Mouse (Mus musculus) mature B cell (primary cell): ENCODE results near the gene Gckr.

Experiments used
- in situ Hi-C: fragments of 300-500 bp; cut with MboI; formaldehyde crosslinking; loops from 2 replicates; pipeline ENCODE4 v1.14.3; 2019

The Gckr gene

GRCm38 (mm10) chr5:31297047-31297757, at the start of gene Gckr:
Gckr (plus strand) TSS chr5:31297443.
- in situ Hi-C loops = no loop called here

- in situ Hi-C loops = no loop called here
Observed at GRCm38 (mm10) chr5:31250716-31251115, 46.5 kb upstream of the Gckr start.

GRCm38 (mm10) chr5:31251541-31252101, 45.6 kb upstream of the Gckr start, which contains the start of gene Krtcap3:
Krtcap3 (plus strand) TSS chr5:31251691.
- in situ Hi-C loops = no loop called here

DNA sequence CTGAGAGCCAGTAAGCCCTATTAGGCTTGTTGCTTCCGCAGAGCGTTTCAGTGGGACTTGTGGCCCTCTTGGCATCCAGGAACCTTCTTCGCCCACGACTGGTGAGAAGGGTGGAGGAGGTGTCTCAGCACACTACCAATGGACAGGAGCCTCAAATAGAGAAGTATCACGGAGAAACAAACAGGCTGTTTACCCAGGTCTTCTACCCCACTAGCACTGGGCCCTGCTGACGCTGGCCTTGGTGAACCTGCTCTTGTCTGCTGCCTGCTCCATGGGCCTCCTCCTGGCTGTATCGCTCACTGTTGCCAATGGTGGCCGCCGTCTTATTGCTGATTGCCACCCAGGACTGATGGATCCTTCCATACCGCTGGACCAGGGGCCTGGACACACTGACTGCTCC, 45.1 kb upstream of the Gckr start:
- in situ Hi-C loops = no loop called here

DNA sequence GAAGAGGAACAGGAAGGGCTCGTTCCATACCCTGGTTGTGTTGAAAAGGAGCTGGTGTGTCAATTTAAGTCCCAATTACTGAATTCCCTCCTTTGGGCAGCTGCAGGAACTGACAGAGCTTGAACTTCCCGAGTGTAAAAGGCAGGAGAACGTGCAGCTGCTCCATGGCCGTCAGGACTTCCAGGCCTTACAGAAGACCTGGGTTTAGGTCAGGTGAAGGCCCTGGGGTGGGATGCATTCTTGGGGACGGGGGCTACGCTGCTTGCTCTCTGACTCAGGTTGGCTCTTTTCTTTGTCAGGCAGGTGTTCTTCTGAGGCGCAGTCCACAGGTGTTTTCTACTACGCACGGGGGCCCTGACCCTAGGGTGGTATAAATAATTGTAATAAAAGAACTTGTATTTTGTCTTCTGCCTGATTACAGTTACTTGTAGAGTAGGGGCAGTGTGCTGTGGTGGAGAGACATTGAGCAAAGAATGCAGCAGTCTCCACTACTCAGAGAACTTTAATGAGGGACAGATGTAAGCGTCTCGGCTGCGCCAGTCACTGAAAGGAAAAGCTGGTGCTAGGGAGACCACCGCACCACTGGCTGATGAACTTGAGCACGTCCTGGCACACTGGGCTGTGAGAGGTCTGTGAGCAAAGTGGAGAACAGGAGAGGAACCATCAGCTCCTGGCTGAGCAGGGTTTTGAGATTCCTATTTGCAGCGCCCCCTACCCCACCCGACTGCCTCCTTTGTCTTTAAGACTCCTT, 44.3 kb upstream of the Gckr start:
- in situ Hi-C loops = no loop called here

DNA sequence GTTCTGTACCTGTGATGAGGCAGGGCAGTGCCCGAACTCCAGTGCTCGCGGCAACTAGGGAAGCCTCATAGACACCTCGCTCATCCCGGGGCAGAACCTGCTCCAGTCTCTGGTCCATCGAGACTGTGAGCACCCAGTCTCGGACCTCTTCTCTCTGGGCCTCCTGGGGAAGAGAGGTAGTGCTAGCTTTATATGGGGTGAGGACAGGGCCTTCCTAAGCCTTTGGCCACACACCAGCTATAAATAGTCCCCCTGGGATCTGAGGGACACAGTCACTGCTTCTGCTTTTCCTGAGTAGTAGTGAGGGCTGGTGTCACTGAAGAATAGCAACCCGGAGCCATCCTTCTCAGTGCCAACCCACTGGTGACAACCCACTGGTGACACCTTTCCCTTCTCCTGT, 43.4 kb upstream of the Gckr start:
- in situ Hi-C loops = no loop called here

DNA sequence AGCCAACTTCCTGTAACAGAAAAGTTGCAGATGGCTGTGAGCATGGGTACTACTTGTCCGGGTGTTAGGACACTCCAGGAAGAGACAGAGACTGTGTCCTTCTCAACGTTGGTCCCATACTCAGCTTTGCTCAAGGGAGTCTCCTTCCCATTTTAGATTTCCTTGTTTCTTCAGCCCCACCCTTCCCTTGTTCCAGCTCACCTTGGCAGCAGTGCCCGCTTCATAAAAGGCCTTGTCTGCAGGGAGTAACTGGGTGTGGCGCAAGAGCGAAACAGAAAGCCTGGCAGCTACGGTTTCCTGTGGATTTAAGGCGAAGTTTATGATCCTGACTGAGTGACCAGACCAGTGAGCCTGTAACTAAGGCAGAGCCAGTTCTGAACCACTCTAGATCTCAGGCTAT, 42.8 kb upstream of the Gckr start:
- in situ Hi-C loops = no loop called here

DNA sequence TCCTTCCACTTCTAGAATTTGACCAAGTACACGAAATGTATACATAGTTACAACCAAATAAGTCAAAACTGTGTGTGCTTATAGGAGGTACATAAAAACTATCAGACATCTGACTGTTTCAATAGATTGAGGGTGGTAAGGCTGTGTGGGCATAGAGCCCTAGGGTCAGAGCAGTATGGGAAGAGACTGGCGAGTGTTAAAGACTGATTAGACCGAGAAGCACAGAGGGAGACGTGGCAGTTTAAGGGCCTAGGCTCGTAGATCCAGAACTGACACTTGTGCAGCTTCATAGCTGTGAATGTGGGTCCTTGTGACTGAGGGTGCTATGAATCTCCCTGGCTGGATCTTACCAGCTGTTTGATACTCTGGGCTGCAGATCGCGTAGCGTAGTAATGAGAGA, 42.3 kb upstream of the Gckr start:
- in situ Hi-C loops = no loop called here

DNA sequence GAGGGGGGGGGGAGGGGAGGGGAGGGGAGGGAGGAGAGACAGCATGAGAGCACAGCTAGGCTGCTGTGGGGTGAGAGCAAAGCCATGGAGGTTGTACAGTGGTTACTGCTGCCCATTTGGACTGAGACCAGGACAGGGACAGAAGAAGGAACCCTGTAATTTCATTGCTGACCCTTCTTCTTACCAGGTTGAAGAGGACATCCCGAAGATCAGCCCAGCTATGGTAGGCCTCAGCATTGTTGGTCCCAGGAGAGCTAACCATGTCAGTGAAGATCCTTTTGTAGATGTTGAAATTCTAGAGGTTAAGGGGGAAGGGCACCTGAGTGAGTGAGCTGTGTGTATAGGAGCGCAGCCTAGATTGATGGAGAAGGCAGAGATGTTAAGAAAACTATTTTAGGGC, 41.9 kb upstream of the Gckr start:
- in situ Hi-C loops = no loop called here

- in situ Hi-C loops = no loop called here
Observed at GRCm38 (mm10) chr5:31255971-31256370, 41.3 kb upstream of the Gckr start.

DNA sequence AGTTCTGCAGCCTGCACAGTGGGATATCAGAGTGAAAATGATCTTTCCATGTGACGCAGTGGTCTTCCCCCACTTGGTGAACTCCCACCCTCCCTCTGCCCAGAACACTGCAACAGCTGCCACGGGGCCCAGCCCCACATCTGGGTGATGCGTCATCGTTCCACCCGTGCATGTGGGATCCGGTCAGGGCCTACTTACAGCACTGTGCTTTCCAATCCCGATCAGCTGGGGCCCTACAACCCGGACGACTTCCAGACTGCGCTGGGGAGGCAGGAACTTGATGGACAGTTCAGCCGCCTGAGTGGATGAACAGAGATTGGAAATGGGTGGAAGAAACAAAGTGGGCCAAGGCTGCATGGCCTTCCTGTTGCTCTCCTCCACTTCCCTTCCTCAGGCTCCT, 39.6 kb upstream of the Gckr start:
- in situ Hi-C loops = no loop called here

DNA sequence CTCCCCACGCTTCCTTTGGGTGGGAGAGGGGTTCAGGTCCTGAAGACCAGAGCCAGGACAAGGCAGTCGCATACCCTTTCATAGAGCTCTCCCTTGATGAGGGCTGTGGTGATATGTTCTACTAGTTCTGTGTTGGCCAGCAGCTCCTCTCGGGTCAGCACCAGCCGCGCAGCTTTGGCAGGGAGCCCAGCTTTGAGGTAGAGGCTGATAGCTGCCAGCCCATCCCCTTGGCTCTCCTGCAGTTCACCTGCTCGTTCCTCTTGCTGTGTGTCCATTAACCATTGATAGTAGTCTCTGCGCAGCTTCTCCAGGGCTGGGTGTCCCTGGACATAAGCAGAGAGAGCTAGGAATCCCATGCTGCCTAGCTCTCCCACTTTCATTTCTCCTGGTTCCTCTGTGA, 31.1 kb upstream of the Gckr start:
- in situ Hi-C loops = no loop called here

- in situ Hi-C loops = no loop called here
Observed at GRCm38 (mm10) chr5:31267686-31268085, 29.6 kb upstream of the Gckr start.

GRCm38 (mm10) chr5:31273018-31273417, 24.2 kb upstream of the Gckr start:
- in situ Hi-C loops = no loop called here

- in situ Hi-C loops = no loop called here
Observed at GRCm38 (mm10) chr5:31279245-31279988, 17.8 kb upstream of the Gckr start.

DNA sequence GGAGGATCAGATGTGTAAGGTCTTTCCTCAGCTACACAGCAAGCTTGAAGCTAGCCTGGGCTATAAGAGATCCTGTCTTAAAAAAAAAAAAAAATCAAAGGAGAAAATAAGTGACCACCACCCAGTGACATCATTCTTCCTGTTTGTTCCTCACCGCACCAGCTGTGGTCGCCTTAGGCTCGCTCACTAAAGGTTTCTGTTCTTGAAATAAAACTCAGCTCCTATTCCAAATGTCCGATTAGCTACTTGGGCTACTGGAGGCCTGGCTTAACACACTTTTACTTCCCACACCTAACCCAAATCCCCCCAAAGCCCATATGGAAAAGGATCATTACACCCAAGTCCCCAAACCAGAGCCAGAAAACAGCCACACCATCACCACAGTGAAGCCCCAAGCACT, 9.0 kb upstream of the Gckr start:
- in situ Hi-C loops = no loop called here

GRCm38 (mm10) chr5:31288655-31289054, 8.6 kb upstream of the Gckr start:
- in situ Hi-C loops = no loop called here

DNA sequence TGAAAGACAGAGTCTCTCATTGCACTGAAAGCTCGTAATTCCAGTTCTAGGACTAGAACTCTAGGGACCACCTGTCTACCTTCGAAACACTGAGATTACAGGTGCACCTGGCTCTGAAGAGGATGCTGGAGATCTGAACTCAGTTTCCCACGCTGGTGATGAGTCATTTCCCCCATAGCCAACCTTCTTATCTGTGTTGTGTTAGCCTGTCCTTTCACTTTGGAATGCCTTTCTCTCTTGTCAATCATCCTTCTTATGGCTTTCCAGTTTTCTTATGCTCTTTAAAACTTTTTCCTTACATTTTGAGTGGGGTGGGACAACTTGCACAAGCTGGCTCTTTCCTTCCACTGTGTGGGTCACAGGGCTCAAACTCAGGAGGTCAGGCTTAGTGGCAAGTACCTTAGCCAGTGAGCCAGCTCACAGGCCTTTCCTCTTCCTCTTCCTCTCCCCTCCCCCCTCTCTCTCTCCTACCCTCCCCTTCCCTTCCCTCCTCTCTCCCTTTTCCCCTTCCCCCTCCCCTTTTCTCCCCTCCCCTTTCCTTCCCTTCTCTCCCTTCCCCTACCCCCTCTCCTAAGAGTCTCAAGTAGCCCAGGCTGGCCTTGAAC, 7.5 kb upstream of the Gckr start:
- in situ Hi-C loops = no loop called here

- in situ Hi-C loops = no loop called here
Observed at GRCm38 (mm10) chr5:31290521-31291360, 6.5 kb upstream of the Gckr start, which contains the start of gene Ift172. Ift172 (minus strand) TSS chr5:31291116.

DNA sequence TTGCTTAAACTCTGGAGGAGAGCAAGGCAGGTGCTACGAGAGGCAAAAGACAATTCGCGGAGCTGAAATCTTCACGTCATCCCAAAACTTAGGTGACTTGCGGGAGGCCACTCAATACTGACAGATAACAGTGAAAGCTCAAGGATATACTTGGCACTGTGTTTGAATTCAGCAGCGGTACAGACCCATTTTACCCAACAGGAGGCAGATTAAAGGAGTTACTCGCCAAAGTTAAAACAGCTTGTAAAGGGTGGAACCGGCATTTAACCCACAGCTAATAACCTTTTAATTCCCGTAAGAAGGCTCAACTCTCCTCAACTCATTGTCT, 5.9 kb upstream of the Gckr start:
- in situ Hi-C loops = no loop called here

- in situ Hi-C loops = no loop called here
Observed at GRCm38 (mm10) chr5:31294964-31295605, 2.2 kb upstream of the Gckr start.
